Mouse (Mus musculus): ENCODE results near the gene Lrrfip1.

DNA sequence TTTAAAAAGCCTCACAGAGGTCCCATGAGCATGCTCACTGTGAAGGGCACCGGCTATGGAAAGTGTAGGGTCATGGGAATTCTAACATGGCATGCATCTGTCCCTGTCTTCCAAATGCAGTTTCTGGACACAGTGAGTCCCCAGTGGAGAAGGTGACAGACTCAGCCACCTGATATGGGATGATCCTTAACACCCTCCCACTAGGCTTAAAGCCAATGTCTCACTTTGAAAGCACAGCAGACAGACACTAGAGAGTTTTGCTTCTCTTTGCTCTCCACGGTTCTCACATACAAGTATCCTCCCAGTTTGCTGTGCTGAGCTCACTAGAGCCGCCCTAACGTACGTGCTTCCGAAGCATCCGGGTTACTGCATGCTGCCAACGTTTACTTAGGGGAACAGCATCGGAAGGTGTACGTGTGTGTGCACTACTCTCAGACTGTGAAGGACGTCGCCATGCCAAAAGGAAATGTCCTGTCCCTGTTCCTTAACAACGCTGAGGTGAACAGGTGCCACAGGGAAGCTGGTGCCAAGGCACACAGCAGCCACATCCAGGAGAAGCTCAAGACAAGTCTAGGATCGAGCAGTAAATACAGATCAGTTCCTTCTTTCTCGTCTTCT is 104.9 kb downstream of the Lrrfip1 start:
- TF ChIP-seq GATA1 (IDR thresholded peaks at IDR 0.05; ENCODE audit: borderline replicate concordance, low read length), result no peak
- TF ChIP-seq FLI1 (IDR thresholded peaks at IDR 0.05; ENCODE audit: low read length), result no peak

Data from megakaryocyte, embryonic 14.5 days (primary cell).